Mouse (Mus musculus) thymus, adult 2 months (tissue): ENCODE results near the gene Atrnl1.

Experiments
- CTCF ChIP-seq: fragments of 200-500 bp; IDR thresholded peaks from 2 replicates; pipeline ENCODE4 v1.5.1; 2012; ENCODE audit warnings: mild to moderate bottlenecking, control low read depth, low read length, moderate library complexity, borderline replicate concordance; ENCODE audit not compliant: control insufficient read depth, poor library complexity, insufficient read depth; ENCODE audit errors: extremely low read depth
- POLR2A ChIP-seq: fragments of 200-500 bp; IDR thresholded peaks from 2 replicates; pipeline ENCODE4 v1.6.1; 2012; ENCODE audit warnings: mild to moderate bottlenecking, low read length, control low read depth, moderate library complexity; ENCODE audit not compliant: control insufficient read depth, poor library complexity, insufficient read depth; ENCODE audit errors: extremely low read depth

DNA sequence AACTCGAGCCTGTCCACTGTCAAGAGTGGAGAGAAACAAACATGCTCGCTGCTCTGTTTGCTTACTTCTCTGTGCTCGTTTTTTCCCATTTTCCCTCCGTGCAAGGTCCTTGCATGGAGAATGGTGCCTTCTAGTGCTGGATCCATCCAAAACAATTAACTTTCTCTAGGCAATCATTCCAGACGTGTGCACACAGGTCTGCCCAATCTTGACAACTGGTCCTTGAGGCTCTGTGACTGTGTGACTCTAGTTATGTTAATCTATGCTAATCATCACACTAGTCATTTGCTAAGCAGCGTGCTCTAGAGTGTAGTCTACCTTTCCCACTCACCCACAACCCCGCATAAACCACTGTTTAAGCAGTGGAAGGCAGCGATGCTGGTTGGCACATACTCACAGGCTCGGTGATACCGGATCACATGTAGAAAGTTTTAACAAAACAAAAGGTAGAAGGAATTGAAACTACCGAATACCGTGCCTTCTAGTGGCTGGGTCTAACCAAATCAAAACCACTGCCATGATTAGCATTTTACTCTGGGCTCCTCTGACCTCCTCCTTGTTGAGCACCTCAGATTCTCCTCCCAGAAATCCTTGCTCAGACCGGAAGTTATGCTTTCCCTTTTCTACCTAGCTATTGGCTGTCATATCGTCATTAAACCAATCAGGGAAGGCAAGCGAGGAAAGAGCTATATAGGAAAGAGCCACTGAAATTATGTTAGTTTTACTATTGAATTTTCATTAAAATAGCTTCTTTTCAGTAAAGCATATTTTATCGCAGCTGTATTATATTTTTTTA, 153.9 kb downstream of the Atrnl1 start:
- TF ChIP-seq POLR2A (no peak), CTCF (no peak)
